Mouse (Mus musculus) gastrocnemius, adult 2 months (tissue): ENCODE data around the gene Snx25. TPM values are rescaled to one million over a fixed set of nuclear protein-coding genes. Genes with fewer than 3 reads are reported as not detected.

Experiments
- DNase-seq: peaks from one replicate; pipeline ENCODE4 v3.0.0; 2022
- H3K27ac ChIP-seq: fragments of 200-600 bp; 2 replicates; pipeline ENCODE4 v1.8.1; 2022; ENCODE audit warnings: mild to moderate bottlenecking
- H3K4me3 ChIP-seq: fragments of 200-600 bp; 2 replicates; pipeline ENCODE4 v1.8.1; 2022; ENCODE audit warnings: mild to moderate bottlenecking, moderate library complexity
- CTCF ChIP-seq: fragments of 200-600 bp; IDR thresholded peaks from 2 replicates; pipeline ENCODE4 v1.8.1; 2022; ENCODE audit warnings: antibody characterized with exemption, mild to moderate bottlenecking, moderate library complexity
- intact Hi-C: fragments of 180-260 bp; cut with DNase I; formaldehyde crosslinking; loops from one replicate; pipeline ENCODE4 v1.15.1; 2025
- long read RNA-seq, 2 experiments: library from polyadenylated mRNA; stranded (forward); transcript quantifications; one replicate each; pipeline ENCODE4 v2.0.0; 2021
- total RNA-seq, 2 experiments: library from RNA; stranded (reverse); gene quantifications; 2 replicates each; pipeline ENCODE4 v1.2.3; 2021

The Snx25 gene
- 1 to 10 TPM; 6.0 to 6.4 TPM for total RNA-seq
- long read RNA-seq, experiment 1, transcript Snx25-203 (19 exons, 3,445 nt): major isoform, 12 of 18 reads
- long read RNA-seq, experiment 1, partial matches to known transcripts: 0 of 18 reads
- long read RNA-seq, experiment 1, other reads (novel, unspliced or antisense): 6 of 18 reads
- long read RNA-seq, experiment 2, transcript Snx25-203 (19 exons, 3,445 nt): major isoform, 7 of 12 reads
- long read RNA-seq, experiment 2, partial matches to known transcripts: 1 of 12 reads
- long read RNA-seq, experiment 2, other reads (novel, unspliced or antisense): 4 of 12 reads

DNA sequence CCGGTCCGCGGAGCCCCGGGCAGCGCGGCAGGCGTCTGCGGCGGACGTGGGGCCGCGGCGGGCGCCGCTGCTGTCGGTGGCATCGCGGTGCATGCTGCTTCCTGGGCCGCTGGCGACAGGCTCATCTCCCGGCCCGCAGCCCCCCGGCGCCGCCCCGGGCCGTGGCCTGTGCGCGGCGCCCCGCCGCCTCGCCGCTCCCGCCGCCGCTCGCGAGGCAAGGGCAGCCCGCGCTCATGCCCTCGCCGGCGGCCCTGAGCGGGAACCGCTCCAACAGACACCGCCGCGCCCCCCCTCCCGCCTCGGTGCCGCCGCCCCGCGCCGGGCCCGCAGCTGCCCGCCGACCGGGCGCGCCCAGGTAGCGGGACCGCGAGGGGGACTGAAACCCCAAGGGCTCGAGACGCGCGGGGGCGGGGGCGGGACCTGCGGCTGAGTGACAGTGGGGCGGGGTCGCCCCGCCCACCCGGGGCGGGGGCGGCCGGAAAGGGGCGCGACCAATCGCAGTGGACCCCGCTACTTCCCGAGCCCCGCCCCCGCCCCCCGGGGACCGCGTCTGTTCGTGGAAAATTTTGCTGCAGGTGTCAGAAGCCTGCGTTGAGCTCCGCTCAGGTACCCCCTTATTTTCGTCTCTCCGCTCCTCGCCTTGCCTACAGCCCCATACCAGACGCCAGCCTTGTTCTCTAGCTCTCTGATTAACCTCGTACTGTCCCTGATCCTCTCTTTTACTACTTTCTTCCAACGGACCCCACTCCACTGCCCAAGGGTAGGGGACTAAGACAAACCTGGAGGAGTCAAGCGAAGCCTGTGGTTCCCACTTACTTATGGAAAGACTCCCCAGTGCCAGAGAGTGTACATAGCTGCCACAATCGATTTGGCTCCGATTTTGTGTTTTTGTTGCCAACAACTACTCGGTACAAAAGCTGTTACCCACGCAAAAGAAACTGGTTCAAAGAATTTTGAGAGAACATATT lies at the start of gene Snx25:
TSS of gene Snx25 (minus strand) at position 96 of the 968 bp plus-strand sequence.
- Histone ChIP-seq H3K4me3 (peak within 1 kb of the TSS; percentile 93), H3K27ac (peak within 1 kb of the TSS; percentile 83)
- intact Hi-C loops: loop anchor here (5.0 kb wide), 1 partner anchor 155 kb away; the partner anchor contains the start of gene Lrp2bp
- no peak for TF ChIP-seq CTCF
- peak; percentile 93 for DNase-seq

DNA sequence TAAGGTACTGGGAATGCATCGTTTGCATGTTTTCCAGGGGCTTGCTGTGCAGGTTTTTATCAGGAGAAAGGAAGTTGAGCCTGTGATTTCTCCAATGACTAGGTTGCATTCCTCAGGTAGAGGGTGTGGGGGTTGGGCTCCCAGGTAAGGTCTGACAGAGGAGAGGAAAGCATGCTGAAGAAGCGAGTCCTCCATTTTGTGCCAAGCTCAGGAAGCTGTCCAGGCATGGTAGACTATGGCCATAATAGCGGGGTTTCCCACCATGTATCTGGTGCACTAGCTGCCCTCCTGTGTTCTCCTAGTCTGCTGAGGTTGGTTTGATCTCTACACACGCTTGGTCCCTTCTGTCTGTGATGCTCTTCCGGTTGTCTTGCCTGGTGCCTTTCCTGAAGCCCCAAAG lies 45.7 kb upstream of the Snx25 start:
- intact Hi-C loops: no loop called here
- DNase-seq: no peak
- no peak for TF ChIP-seq CTCF
- Histone ChIP-seq H3K4me3 (no peak overlapping the region), H3K27ac (no peak overlapping the region)

DNA sequence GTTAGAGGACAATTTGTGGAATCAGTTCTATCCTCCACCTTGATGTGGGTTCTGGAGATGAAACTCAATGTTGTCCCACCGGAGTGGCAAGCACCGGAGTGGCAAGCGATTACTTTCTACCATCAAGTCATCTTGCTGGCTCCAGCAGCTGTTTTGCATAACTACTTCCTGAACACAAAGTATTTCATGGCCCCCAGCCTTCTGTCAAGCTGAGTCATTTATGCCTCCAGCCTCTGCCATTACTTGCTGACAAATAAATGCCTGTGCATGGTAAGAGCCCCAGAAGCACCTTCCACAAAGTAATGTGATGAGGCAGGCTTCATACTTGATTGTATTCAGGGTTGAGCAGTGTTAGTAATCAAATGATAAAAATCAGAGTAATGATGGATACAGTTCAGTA lies 44.9 kb upstream of the Snx25 start:
- H3K27ac ChIP-seq: no peak overlapping the region
- no peak for TF ChIP-seq CTCF
- DNase-seq: no peak
- no peak overlapping the region for H3K4me3 ChIP-seq
- intact Hi-C loops: no loop called here

DNA sequence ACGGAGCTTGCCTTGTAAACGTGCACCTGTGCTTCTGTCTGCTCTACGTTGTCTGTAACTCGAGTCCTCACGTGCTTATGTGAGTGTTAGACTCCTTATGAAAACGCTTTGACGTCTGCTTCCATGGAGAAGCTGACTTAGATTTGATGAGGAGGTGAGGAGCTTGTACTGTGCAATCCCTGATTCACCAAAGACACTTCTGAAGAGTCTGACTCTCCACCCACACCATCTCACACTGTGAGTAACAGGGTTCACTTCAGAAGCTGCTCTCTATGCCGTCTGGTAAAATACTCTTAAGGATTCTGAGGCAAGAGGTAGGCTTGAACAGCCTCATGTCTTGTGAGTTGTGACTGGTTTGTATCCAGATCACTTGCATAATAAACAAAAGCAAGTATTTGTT lies 41.1 kb upstream of the Snx25 start:
- intact Hi-C loops: no loop called here
- H3K27ac ChIP-seq: no peak overlapping the region
- TF ChIP-seq CTCF: no peak
- DNase-seq: no peak
- no peak overlapping the region for H3K4me3 ChIP-seq

DNA sequence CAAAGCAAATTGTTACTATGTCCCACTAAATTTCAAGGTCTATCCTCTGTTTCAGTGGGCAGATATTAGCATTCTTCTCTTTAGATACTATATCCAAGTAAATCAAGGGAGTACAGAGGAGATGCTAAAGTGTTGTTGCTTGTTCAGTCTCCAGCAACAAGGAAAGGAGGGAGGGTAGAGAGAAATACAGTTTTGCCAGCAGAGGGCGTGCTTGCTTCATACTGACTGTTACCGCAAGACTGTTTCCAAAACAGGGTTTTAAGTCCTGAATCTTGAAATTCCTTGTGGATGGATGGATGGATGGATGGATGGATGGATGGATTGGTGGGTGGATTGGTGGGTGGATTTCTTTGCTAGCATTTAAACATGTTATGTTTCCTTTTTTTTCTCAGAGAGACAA lies 33.4 kb upstream of the Snx25 start:
- Histone ChIP-seq H3K27ac (no peak overlapping the region), H3K4me3 (no peak overlapping the region)
- peak; percentile 73 for DNase-seq
- TF ChIP-seq CTCF: peak; percentile 85
- intact Hi-C loops: loop anchor here (1.0 to 5.0 kb wide), 3 partner anchors 52 to 362 kb away; no protein-coding TSS in a partner anchor

DNA sequence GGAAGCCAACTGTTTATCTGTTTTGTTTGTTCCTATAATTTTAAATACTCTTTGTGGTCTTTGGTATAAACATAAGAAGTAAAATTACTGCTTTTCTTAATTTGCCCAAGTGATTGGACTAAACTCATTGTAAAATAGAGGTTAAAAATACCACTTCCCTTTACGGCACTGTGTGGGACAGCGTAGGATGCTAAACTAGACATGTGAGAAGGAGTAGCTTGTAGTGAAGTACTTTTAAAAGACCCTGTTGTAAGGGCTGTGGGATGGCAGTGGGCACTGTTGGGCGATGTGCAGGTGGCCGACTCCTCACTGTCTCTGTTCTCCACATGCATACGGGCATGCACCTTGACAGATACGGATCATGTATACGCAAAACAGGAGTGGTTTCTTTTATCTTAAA lies 28.2 kb upstream of the Snx25 start:
- no peak for DNase-seq
- intact Hi-C loops: no loop called here
- Histone ChIP-seq H3K27ac (no peak overlapping the region), H3K4me3 (no peak overlapping the region)
- no peak for TF ChIP-seq CTCF

DNA sequence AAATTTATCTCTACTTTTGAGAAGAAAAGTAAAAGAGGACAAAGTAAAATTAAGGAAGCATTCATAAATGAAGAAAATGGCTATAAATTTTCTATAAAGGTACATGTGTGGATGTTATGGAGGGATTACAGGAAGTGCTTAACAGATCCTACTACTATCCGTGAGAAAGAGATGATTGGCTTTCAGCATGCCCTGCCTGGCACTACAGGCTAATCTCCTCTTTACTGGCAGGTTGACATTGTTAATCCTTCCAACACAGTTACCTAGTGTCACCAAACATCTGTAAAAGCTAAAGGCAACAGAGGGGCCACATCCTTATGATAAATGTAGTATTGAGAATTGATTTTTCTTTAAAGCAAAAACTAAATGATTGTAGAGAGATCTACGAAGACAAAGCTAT lies 21.7 kb upstream of the Snx25 start:
- intact Hi-C loops: no loop called here
- no peak overlapping the region for H3K27ac ChIP-seq

DNA sequence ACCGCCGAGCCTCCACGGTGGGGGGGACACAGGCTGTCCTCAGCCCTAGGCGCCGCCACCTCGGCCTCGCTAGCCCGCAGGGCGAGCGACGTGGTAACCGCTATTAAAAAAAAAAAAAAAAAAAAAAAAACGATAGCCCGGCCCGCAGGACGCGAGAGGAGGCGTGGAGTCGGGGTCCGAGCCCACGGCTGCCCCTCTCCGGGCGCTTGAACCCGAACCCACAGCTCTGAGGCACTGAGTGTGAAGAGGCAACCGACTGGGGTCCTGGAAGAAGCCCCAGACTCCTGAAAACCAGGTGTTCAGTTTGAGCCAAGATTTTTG lies 11.9 kb upstream of the Snx25 start:
- Histone ChIP-seq H3K4me3 (peak overlapping the region; percentile 90), H3K27ac (peak overlapping the region; percentile 95)
- intact Hi-C loops: no loop called here
- no peak for TF ChIP-seq CTCF
- DNase-seq: no peak

More for the DNA sequence above, 21.7 kb upstream of the Snx25 start:
- no peak overlapping the region for H3K4me3 ChIP-seq
- TF ChIP-seq CTCF: no peak
- no peak for DNase-seq

DNA sequence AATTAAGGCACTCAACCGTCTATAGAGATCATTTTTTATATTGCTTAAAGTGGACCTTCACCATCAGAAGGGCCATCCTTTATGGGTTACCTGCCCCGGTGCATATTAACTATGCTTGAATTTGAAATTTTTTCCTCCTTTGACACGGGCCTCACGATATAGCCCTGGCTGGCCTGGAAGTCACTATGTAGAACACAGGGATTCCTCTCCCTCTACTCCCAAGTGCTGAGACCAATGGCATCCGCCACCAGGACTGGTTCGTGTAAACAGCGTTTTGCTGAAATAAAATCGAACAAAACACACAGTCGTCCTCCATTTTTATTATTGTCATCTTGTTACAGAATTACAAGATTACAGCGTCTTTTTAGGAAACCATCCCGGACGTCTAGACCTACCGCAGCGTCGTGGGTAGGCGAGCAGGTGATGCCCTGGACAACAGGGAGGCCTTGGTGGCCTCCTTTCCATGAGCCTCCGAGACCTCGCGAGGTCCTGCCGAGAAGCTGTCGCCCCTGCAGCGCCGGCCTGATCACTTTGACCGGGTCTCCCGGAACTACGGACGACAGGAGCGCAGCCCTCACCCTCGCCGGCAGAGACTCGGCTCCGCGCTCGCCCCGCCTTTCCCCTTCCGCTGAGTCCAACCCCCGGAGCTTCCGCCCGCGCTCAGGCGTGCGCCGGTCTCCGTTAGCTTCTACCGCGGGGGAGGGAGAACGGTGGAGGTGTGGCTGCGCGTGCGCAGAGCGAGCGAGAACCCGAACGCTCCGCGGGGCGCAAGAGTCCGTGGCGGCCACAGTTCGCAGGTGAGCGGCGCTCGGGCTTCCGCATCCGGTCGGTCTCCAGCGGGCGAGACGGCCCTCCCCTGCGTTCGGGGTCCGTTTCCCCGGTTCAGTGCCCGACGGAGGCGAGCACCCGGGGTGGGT lies 11.3 kb upstream of the Snx25 start:
- peak overlapping the region; percentile 95 for H3K27ac ChIP-seq
- peak overlapping the region; percentile 90 for H3K4me3 ChIP-seq
- TF ChIP-seq CTCF: no peak
- intact Hi-C loops: no loop called here
- peak; percentile 98 for DNase-seq

DNA sequence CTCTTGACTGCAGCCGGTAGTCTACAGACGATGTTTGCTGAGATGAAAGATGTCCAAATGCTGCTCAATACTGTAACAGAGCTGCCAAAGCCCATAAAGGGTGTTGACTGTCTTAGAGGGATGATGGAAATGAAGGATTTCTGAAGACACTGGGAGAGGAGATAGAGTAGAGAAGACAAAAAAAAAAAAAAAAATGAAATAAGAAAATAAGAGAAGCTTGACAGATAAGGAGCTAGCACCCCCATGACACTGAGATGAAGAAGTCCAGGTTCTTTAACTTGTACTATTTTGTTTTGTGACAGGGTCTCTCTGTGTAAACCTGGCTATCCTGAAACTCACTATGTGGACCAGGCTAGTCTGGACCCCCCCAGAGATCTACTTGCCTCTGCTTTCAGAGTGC lies 1.1 kb upstream of the Snx25 start:
- intact Hi-C loops: loop anchor here (5.0 kb wide), 1 partner anchor 156 kb away; the partner anchor contains the start of gene Lrp2bp
- TF ChIP-seq CTCF: no peak
- Histone ChIP-seq H3K4me3 (peak overlapping the region; percentile 93), H3K27ac (peak overlapping the region; percentile 83)
- DNase-seq: no peak

DNA sequence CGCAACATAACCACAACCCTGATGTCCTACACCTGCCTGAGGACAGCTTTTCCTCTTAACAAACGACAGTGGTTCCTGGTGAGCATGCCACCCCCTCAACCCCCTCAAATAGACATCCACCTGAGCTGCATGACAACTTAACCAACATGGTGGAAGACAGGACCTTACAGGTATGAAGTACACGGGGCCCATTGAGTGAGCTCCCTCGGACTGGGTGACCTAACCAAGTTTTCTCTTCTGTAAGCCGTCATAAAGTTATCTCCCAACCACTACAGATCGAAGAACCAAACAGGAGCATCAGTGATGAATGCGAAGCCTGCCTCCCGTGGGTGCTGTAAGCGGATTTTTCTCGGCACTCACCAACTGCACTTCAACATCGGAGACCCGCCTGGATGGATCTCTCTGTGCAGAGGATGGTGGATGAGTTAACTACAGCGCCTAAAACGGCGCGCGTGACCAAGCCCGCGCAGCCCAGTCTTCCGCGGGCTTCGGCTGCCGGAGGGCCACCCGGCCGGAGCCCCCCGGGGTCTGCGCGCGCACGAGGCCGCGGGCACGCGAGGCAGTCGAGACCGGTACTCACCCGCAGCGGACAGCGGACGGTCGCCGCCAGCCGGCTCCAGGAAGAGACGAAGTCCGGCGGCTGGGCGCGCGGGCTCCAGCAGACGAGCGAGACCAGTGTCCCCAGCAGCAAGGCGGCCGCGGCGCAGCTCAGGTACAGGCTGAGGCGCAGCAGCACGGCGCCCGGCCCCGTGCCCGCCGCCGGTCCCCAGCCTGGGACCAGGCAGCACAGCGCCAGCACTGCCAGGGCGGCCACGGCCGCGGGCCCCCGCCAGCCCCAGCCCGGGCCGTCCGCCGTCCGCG lies 527 bp downstream of the Snx25 start, which contains the start of gene Cfap97:
TSS of gene Cfap97 (plus strand) at position 570 of the 861 bp plus-strand sequence.
- peak within 1 kb of the TSS; percentile 93 for H3K4me3 ChIP-seq
- no peak for TF ChIP-seq CTCF
- peak; percentile 72 for DNase-seq
- peak within 1 kb of the TSS; percentile 83 for H3K27ac ChIP-seq
- intact Hi-C loops: loop anchor here (5.0 kb wide), 1 partner anchor 154 kb away; the partner anchor contains the start of gene Lrp2bp
